Mouse (Mus musculus) cerebellum, adult 9-10 months (tissue): ENCODE results near the gene Unc5cl.
A peak's percentile ranks its signal among the peaks of the same experiment; 100 is the strongest.

ENCODE experiments used
- DNase-seq: peaks from one replicate; pipeline ENCODE4 v3.0.0; 2022

Unc5cl gene

DNA sequence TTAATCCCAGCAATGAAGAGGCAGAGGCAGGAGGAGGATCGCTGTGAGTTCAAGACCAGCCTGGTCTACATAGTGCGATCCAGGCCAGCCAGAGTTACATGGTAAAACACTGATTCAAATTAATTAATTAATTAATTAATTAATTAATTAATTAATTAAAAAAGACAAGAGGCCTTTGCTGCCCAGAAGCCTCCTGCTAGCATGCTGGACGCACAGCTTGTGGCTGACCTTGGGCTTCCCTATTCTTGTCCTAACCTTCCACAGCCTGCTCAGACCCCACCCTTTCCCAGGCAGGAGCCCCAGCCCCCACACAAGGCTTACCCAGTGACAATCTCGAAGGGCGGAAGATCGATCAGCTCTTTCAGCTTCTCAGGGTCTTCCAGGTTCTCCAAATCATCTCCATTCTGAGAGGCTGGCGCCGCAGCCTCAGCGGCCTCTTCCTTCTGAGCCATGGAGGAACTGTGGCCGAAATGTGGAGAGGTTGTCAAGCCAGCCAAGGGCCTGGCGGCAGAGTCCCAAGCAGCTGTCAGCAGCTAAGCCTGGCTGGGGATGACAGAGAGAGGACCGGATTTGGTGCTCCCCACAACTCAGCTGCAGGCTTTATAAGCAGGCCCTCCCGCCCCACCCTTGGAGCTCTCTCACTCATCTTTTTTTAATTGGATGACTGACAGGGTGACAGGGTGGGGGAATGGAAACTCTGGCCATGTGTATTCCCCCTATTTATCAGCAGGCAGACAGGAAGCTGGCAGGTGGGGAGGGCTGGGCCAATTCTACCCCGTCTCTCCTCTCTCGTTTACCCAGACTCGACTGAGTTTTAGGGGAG is 22.3 kb upstream of the Unc5cl start, which contains the start of gene Apobec2:
TSS of gene Apobec2 (minus strand) at position 773 of the 823 bp plus-strand sequence.
- DNase-seq, result no peak

DNA sequence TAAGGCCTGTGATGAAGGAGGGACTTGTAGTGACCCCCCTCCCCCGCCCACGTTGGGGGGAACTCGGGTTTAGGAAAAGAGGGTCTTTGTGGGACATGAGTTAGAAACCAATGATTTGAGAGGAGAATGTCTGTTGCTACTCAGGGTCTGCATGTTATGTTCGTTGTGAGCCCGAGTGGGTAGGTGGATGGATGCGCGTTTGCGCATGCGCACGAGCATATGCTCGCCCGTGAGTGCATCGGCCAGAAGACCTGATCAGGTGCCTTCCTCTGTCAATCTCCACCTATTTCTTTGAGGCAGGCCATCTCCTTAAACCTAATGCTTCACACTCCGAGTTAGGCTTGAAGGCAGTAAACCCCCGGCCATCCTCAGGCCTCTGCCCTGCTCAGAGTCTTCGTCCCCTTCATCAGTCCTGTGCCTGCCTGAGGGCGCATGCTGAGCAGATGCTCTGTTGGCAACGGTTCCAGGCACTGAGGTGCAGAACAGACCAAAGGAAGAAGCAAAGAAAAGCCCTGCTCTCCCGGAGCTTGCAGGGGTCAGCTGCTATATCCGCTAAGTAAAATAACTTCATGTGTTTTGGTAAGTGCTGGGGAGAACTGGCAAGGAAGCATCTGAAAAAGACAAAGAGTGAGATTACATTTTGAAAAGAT is 21.6 kb upstream of the Unc5cl start:
- no peak for DNase-seq

DNA sequence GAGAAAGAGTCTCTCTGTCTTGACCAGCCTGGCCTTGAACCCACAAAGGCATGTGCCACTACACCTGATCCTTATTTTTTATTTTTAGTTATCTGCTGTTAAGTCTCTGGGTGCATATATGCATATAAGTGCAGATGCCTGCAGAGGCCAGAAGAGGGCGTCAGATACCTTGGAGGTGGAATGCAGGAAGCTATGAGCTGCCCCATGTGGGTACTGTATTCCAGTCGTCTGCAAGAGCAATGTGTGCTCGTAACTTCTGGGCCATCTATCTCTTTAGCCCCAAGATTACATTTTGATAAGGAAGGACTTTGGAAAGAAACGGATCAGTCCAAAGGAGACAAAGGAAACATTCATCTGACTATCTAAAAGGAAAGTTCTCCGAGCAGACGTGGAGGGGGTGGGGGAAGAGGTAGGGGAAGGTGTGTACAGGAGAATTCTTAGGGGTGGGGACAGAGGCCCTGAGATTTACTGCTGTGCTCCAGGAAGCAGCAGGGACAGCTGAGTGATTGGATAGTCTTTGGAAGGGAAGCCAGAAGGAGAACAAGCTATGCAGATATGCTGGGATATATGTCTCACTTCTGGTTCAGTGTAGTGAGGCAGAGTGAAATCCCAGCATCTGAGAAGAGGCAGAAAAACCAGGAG is 20.9 kb upstream of the Unc5cl start:
- DNase-seq, result no peak

DNA sequence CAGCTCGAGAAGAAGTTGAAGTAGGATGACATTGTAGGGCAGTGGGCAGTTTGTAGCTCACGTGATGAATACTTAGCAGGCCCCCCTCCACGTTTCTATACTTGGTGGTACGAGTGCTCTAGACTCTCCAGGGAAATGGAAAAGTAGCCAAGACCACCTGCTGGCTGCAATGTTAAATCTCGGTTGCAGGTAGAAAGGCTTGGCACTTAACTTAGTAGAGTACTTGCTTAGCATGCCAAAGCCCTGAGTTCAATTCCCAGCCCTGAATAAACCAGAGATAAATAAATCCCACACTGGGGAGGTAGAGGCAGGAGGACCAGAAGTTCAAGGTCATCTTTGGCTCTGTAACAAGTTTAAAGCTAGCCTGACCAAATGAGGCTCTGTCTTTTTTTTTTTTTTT is 20.2 kb upstream of the Unc5cl start:
- DNase-seq, result no peak

DNA sequence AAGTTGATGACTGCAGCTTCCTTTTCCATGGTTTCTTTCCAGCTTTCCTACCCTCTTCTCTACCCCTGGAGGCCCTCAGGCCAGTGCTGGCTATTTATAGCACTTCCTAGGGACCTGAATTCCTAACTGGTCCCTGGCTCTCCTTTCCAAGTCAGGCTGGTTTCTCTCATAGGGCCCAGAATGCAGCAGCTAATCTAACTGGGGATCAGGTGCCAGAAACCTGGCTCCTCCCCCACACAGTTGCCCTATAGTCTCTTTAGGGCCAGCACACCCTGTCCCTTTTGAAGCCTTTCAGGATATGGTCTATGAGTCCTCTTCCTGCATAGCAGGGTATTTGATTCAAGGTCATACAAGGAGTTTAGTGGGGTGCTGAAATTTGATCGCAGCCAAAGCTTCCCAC is 18.2 kb upstream of the Unc5cl start:
- no peak for DNase-seq

DNA sequence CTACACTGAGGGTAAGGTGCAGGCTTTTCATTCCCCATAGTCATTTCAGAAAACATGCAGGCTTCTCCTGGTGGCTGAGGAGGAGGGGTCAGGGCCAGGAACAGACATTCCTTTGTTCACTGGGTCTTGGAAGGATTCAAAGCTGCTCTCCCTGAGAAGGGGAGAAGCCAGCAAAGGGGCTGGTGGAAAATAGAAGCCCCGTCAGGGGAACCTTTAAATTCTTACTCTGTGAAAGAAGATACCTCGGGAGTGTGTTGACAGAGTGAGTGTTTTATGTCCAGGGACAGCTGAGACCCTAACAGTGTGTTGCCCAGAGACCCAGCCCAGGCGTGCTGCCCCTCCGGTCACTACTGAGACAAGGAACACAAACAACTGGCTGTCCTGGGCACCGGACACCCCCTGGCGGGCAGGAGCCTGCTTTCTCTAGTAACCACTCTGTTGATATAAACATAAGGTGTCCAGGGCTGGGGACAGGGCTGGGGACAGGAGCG is 17.2 kb upstream of the Unc5cl start:
- DNase-seq, result no peak

DNA sequence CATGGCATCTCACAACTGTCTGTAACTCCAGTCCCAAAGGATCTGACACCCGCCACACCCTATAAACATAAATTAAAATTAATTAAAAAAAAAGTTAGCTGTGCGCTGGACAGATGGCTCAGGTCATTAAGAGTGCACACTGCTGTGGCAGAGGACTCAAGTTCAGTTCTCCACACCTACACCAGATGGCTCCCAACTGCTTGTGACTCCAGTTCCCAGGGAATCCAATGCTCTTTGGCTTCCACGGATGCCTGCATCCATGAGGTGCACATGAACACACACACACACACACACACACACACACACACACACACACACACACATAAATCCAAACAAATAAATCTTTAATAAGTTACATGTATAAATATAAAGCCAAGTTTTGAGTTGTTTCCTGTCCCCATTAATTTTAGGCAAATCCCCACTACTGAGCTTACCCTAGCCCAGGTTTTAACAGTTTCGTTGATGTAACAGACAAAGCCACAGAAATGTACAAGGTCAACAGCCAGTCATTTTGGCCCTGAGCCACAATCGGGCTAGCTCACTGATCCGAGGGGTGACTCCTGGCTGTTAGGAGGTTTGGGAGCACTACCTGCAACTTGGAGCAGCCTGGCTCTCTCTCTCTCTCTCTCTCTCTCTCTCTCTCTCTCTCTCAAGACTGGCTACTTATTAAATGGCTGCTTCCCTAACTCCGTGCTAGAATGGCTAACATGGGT is 11.8 kb upstream of the Unc5cl start:
- DNase-seq, result no peak

DNA sequence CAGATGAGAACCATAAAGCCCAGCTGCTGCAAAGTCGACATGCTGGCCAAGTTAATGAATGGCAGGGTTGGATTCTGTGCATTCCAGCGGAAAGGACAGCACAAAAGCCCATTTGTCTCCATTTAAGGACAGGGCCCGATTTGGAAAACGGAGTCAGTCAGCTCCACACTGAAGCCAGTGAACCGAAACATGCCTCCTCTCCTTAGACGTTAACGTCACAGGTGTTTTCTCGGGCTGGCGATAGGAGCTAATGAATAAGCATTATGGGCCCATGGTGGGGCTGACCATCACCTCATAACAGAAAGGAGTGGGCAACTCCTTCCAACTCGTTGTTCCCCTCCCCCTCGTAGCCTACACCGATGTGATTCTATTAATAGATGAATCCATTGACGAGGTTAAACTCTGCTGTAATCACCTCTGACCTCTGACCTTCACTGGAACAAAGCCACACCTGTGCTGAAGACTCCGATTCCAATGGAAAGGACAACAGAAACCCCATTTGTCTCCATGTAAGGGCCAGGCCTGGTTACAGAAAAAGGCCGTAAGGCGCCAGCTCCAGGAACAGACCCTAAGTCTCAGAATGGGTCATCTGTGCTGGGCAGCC is 11.1 kb upstream of the Unc5cl start:
- no peak for DNase-seq

DNA sequence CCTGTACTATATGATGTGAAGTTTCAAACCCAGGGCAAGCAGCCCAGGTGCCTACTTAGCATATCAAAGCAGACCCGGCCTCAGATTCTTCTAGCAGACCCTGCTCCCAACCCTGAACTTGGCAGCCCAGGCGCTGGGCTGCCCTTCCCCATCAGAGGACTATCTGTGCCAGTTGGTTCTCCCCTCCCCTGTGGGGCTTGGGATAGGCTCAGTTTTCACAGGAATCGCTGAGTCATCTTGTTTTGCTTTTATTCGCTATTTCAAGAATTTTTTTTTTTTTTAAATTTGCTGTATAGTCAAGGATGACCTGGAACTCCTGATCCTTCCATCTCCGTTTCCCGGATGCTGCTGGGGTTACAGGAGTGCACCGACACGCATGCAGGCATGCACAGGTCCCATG is 7.0 kb upstream of the Unc5cl start:
- DNase-seq, result no peak

DNA sequence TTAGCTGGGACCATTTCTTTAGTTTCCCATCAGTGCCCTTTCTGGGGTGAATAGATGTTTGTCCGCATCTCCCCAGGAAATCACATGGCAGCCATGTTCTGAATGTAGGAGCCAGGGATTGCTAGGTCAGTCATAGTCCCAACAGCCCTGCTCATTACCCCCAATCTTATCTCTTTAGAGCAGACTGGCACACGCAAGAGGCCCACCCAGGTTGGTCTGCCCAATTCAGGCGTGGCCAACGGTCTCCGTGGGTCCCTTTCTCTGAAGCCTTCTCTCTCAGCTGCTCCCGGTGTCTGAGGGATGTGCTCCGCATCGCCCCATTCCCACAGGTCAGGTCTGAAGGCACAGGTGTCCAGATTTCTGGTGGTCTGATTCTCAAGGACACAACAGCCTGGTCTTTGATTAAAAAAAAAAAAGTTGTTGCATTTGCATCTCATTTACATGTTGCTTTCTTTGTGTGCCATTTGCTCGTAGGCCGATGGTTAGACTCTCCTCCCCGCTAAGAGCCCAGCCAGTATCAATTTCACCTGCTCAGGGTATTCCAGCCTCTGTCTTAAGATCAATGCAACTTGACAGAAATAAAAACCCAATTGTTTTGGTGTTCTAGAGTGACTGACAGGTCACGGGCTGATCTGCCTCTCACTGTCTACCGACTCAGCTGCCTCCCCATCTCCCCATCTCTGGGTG is 3.9 kb upstream of the Unc5cl start:
- DNase-seq, result no peak

DNA sequence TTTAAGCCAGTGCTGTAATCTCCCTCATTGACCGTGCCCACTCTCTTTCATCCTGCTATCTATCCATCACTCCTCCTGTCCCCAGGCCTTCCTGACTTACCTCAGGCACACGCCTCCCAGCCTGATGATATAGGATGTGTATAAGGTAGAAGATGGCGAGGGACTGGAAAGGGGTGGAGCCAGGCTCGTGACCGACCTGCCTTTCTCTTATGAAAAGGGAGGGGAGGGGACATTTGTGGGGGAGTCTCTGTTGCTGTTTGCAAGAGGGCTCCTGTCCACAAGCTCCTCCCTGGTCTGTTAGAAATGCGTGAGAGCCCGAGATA is 3.4 kb upstream of the Unc5cl start, which contains the start of gene Tspo2:
TSS of gene Tspo2 (minus strand) at position 170 of the 323 bp plus-strand sequence.
- DNase-seq, result no peak

DNA sequence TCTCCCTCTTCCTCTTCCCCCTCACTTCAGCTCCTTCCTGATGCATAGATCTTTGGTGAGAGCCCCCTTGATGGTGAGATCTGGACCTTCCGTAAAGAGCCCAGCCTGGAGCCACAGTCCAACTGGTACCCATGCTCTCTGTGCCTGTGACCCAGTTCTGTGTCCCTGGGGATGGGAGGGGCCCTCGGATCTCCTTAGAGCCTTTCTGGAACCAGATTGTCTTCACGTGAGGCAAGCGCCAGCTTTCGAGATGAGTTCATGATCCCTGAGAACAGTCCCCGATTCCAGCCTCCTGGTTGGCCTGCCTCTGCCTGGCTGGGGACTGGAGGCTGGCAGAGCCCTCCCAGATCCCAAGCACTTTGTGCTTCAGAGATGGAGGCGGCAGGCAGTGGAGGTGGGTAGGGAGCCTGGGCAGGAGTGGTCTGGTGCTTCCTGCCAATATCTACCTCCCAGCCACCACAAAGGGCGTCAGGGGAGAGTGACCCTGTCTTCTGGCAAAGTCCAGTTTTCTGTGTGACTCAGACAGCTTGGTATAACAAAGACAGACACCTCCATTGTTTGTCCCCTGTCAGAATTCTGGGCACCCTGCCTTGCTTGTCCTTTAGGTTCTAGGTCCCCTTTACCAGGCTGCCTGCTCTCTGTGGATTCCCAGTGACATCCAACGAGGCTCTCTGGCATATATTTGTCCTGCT is 2.8 kb upstream of the Unc5cl start:
- no peak for DNase-seq

DNA sequence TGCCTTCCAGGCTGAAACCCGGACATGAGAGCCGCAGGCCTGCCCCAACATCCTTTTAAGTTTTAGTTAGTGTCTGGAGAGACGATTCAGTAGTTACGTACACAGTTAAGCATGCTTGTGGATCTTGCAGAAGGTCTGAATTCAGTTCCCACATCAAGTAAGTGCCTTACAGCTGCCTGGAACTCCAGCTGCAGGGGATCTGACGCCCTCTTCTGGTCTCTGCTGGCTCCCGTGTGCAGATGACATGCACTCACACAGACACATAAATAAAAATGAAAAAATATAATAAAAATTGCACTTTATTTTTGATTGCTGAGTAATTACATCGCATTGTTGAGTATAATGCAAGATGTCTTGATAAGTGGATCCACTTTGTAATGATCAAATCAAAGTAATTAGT is 1.2 kb upstream of the Unc5cl start:
- DNase-seq, result no peak

DNA sequence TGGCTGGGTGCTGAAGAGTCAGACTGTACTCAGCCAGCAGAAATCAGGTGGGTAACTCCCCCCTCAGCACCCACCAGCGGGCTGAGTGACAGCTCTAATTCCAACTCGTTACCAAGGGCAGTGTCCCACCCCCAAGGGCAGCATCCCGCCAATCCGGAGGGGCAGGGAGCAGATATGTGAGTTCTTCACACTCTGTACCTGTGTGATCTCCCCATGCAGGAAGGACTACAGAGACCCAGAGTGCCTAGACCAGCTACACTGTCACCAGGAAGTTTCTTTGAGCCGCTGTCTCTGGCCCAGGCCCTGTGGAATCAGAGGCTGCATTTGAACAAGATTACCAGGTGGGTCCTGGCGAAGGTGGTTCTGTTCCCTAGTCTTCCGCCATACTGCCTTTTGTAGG is 511 bp upstream of the Unc5cl start:
- DNase-seq, result no peak

DNA sequence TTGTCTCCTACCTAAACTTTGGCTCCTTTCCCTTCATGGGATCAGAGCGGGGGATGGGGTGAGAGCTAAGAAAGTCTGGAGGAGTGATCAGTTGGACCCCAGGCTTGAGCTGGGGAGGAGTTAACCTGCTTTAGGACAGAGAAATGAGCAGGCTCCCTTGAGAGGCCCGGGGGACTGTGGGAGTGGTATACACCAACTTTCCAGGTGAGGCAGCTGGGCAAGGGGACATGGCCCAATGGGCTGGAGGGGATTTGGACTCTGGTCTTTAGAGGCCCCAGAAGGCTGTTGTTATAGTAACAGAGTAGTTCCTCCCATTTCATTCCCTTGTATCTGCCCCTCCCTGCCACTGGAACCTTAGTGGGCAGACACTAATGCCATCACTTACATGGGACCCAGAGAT is 1.3 kb downstream of the Unc5cl start:
- DNase-seq, result no peak

DNA sequence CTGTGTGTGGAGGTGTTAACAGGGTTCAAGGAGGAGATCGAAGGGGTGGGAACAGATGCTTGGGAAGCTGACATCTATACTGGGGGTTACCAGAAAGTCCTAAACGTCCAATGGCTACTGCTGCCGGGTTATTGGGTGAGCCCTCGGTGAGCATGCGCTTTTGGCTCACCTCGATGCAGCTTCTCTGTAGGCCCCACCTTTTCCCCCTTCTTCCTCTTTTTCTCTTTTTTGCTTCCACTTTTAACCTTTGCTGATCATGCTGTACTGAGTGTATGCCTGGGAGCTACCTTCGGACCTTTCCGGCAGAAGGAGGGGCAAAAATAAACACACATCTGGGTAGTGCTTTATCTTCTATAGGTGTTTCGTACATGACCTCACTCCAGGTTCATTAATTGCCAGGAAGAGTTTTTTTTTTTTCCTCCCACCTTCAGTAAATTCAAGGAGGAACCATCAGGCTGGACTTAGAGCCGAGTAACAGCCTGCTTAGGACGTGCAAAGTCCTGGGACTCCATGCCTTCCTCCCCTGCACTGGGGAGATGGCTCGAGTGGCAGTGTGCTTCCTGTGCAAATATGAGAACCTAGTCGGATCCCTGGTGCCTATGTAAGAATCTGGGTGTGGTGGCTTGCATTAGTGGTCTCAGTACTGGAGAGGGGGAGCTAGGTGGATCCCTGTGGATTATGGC is 3.4 kb downstream of the Unc5cl start:
- DNase-seq, result no peak

DNA sequence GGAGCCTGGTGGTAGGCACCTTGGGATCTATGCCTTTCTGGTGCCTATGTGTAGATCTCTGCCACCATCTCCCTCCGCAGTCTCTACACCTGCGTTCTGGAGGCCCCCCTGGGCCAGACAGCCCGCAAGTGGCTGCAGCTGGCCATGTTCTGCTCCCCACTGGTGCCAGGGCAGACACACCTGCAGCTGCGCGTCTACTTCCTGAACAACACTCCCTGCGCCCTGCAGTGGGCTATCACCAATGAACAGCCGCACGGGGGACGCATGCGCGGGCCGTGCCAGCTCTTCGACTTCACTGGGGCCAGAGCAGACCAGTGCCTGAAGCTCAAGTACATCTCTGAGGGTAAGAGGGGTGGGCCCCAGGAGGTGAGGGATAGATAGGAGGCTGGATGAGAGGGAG is 7.4 kb downstream of the Unc5cl start:
- DNase-seq, result no peak

DNA sequence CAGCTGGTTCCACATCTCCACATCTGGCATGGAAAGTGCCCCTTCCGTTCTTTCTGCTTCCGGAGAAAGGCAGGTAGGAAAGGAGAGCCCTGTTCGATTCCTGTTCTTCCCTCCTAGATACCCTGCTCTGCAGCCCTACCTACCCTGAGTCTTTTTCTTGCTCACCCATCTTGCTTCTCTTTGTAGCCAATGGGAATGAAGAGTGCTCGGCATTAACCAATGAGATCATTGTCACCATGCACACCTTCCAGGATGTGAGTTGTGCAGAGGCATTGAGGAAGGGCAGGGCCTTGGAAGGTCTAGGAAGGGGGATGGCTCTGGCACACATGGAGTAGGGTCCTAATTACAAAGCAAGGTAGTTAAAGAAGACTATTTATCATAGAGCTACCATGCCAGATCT is 8.7 kb downstream of the Unc5cl start:
- no peak for DNase-seq

DNA sequence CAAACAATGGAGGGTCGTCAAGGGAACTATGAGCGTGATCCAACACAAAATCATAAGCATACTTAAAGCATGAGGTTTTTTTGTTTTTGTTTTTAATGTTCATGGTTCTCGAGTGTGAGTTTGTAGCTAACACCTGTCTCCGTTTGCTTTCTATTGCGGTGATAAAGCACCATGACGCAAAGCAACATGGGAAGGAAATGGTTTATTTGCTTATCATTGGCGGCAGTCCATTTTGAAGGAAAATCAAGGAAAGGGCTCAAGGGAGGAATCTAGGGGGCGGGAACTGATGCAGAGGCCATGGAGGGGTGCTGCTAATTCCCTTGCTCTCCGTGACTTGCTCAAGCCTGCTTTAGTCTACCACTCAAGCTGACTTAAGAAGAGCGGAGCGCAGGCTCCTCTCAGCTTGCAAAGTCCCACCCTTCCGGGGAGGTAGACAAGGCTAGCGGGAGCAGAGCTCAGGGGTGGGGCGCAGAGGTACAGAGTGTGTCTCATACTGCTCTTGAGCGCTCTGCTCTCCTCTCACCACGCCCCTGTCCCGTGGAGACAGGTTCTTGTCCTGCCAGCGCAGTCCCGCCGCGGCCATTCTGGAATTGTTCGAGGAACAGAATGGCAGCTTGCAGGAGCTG is 12.2 kb downstream of the Unc5cl start:
- no peak for DNase-seq

DNA sequence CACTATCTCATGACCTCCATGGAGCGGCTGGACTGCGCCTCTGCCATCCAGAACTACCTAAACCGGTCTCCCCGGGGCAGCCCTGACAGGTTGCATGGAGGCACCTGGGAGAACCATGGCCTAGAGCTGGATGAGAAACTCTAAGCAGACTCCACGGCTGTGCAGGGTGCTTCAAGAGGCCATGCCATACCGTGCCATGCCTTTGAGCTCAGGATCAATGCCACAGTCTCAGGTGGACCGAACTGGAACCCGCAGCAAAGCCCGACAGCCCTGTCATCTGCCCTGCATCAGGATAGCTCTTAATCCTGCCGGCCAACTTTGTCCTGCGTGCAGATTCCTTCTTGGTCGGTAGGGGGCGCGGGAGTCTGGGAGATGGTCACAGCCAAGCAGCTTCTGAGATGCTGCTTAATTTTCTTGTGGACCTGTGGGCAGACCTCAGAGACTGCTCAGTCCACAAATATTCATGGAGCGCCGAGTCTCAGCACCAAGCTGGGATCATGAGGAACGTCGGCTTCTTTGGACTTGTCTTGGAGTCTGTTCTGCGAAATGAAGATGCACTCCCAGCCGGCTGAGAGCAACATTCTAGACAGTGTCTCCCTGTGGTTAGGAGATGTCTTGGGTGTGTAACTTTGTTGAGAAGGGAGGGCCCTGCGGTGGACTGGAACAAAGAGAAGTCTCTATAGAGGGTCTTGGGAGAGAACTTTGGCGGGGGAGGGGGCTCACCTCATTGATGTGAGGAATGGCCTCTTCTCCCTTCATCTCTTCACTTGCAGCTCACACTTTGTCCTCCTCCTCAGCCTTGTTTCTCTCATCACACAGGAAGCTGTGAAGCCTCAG is 12.9 kb downstream of the Unc5cl start:
- peak; percentile 90 for DNase-seq
